Mouse (Mus musculus): ENCODE measurements around the gene Lgmn.

Gene Lgmn

DNA sequence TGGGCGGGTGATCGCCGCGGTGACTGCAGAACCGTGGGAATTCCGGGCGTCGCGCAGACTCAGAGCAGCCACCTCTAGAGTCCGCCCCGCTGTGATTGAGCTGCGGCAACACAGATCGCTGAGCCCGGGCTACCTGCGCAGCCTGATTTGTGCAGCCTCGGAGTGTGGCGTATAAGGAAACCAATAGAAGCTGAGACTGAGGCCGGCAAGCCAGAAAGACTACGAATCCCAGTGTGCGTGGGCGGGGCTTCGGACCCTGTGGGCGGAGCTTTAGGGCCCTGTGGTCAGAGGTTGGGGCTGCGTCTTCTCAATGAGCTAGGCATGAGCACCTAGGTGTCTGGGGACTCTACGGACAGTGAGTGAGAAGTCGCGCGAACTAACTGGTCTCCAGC lies at the start of gene Lgmn:
Gene Lgmn, minus strand, starts transcription at position 182 of the 392 bp plus-strand sequence.
- peak; percentile 99 for DNase-seq (ENCODE audit: low read depth, low spot score)

DNA sequence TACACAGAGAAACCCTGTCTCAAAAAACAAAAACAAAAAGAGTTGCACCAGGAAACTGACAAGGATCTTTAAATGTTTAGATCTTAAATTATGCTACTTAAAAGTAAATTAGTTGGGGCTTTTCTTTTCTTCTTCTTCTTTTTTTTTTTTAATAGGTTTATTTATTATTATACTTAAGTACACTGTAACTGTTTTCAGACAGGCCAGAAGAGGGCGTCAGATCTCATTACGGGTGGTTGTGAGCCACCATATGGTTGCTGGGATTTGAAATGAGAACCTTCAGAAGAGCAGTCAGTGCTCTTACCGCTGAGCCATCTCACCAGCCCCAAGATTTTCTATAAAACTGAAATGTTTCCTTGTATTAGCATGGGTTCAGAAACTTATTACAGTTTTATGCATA lies 45.3 kb upstream of the Lgmn start:
- DNase-seq (ENCODE audit: low read depth, low spot score): peak; percentile 42

DNA sequence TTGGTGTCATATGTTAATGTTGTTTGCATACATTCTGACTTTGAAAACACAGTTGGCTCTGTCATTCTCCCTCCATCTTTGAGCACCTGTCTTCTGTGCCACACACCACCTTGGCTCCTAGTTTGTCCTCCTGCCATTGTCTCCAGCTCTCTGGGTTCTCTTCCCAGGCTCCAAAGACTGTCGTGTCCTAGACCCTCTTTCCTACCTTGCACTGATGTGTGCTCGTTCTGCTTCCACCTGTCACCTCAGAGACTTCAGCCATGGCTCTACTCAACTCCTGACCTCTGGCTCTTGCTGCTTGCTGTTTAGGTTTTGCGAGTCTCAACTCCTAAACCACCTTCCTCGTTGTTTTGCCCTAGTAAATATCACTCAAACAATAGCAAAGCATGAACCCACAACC lies 40.9 kb upstream of the Lgmn start:
- no peak for DNase-seq (ENCODE audit: low read depth, low spot score)

DNA sequence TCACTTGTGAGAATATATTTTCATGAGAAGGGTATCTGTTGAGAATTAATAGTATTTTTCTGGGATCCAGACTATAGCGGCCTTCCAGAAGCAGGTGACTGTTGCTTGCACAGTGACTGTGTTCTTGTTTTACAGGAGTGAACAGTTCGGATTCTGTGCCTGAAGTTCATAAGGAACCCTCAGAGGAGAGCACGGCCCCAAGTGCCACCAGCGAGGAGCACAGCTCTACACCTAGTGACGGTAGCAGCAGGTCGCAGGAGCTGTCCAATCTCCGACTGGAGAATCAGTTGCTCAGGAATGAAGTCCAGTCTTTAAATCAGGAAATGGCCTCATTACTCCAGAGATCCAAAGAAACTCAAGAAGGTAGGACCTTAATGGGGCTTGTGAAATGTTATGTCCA lies 34.8 kb upstream of the Lgmn start:
- DNase-seq (ENCODE audit: low read depth, low spot score): no peak

- DNase-seq (ENCODE audit: low read depth, low spot score): peak; percentile 95
These were observed 29.5 kb upstream of the Lgmn start, which contains the start of gene Golga5 for GRCm38 (mm10) chr12:102468894-102469764. Gene Golga5, plus strand, starts transcription at chr12:102469135.

DNA sequence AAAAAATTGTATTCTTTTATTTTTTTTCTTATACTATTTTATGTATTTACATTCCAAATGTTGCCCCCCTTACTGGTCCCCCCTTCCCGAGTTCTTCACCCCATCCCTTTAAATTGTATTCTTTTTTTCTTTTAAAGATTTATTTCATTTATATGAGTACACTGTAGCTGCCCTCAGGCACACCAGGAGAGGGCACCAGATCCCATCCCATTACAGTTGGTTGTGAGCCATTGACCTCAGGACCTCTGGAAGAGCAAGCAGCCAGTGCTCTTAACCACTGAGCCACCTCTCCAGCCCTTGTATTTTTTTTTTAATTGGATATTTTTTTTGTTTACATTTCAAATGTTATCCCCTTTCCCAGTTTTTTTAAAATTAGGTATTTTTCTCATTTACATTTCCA lies 28.5 kb upstream of the Lgmn start:
- DNase-seq (ENCODE audit: low read depth, low spot score): peak; percentile 33

GRCm38 (mm10) chr12:102464650-102465049 lies 25.0 kb upstream of the Lgmn start:
- peak; percentile 64 for DNase-seq (ENCODE audit: low read depth, low spot score)

- no peak for DNase-seq (ENCODE audit: low read depth, low spot score)
These were observed 21.6 kb upstream of the Lgmn start for GRCm38 (mm10) chr12:102461177-102461576.

- no peak for DNase-seq (ENCODE audit: low read depth, low spot score)
These were observed 20.4 kb upstream of the Lgmn start for GRCm38 (mm10) chr12:102460014-102460413.

DNA sequence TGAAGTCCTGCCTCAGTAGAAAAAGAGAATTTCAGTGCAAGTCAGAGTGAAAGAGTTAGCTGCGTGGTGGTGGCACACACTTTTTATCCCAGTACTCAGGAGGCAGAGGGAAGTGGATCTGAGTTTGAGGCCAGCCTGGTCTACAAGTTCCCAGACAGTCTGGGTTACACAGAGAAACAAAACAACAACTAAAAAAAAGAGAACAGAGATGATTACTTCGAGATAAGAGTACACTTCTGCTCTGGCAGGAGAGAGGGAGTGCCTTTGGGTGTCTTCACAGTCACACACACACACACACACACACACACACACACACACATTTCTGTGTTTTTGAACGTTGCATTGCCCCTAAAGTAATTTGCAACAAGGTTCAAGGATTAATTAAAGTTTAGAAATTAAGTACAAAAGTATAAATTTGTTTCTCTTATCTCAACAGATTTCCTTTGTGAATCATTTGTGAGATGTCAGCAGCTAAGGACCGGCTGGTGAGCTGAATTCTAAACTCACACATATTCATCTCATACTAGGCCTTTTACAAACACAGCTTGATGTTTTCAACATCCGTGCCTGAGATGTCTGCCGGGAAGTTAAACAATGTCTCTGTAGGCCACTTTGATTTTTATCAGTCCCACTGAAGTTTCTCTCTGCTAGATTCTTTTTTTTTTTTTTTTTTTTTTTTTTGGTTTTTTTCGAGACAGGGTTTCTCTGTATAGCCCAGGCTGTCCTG lies 17.0 kb upstream of the Lgmn start:
- no peak for DNase-seq (ENCODE audit: low read depth, low spot score)

GRCm38 (mm10) chr12:102453581-102453980 lies 14.0 kb upstream of the Lgmn start:
- DNase-seq (ENCODE audit: low read depth, low spot score): no peak

- no peak for DNase-seq (ENCODE audit: low read depth, low spot score)
These were observed 11.7 kb upstream of the Lgmn start for GRCm38 (mm10) chr12:102451126-102451851.

- DNase-seq (ENCODE audit: low read depth, low spot score): no peak
These were observed 10.8 kb upstream of the Lgmn start for GRCm38 (mm10) chr12:102450437-102450836.

DNA sequence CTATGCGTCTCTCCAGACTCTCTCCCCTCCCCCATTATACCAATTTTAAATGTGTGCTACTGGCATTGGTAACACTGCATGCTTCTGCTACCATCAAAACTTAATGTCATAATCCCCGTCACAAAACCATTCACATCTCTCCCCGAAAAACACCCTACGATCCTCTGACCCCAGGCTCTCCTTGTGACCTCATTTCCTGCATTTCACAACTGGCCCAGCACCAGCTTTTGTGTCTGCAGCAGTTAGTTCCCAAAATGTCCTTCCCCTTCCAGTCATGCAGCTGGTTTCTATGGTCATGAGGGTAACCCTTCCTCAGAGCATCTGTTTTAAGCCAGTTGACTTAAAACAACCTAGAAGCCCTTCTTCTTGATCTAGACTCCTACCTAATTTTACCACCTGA lies 5.8 kb upstream of the Lgmn start:
- no peak for DNase-seq (ENCODE audit: low read depth, low spot score)

GRCm38 (mm10) chr12:102443676-102444075 lies 4.1 kb upstream of the Lgmn start:
- DNase-seq (ENCODE audit: low read depth, low spot score): no peak

DNA sequence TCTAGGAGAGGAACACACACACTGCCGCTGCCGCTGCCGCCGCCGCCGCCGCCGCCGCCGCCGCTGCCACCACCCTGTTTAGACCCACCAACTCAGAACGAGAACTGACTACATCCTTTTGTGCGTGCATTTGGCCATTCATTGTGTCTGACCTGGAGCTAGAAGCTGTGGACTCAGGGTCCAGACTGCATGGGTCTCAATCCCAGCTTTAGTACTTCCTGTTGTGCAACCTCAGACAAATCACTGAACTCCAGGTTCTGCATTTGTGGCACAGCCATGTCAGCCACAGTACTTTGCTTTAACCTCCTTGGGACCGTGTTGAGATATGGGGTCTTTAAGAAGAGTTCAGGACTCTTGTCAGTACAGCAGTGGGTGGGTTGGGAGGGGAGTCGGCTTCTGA lies 3.0 kb upstream of the Lgmn start:
- no peak for DNase-seq (ENCODE audit: low read depth, low spot score)

DNA sequence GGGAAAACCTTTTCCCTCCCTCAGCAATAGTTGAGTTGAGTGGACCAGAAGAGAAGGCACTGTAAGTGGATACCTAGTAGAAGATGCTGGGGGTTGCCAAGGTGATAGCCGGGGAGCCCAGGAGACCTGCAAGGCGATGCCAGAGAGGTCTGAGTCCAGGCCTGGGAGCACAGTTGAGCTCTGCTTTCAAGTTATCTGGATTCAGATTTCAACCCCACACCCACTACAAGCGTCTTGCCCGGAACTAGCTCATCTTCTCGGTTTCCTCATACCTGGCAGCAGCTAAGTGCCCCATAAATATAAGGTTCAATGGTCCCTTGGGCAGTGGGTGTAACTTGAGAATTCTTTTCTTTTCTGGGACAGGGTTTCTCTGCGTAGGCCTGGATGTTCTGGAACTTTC lies 1.5 kb upstream of the Lgmn start:
- no peak for DNase-seq (ENCODE audit: low read depth, low spot score)

DNA sequence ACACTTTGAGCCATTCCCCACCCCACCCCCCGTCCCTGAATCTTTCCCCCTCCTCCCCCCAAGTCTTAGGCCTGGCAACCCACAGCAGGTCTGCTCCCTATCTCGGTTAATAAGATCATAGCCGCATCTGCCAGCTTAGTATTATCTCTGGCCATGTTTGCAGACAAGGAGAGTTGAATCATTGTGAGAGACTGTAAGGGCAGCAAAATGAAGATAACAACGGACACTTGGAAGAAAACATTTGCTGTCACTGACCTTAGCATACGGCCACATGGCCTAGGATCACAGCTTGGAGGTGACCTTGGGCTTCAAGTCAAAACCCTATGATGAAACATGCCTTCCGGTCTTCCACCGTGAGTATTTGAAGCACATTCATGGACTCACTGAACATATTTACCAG lies 938 bp upstream of the Lgmn start:
- no peak for DNase-seq (ENCODE audit: low read depth, low spot score)

DNA sequence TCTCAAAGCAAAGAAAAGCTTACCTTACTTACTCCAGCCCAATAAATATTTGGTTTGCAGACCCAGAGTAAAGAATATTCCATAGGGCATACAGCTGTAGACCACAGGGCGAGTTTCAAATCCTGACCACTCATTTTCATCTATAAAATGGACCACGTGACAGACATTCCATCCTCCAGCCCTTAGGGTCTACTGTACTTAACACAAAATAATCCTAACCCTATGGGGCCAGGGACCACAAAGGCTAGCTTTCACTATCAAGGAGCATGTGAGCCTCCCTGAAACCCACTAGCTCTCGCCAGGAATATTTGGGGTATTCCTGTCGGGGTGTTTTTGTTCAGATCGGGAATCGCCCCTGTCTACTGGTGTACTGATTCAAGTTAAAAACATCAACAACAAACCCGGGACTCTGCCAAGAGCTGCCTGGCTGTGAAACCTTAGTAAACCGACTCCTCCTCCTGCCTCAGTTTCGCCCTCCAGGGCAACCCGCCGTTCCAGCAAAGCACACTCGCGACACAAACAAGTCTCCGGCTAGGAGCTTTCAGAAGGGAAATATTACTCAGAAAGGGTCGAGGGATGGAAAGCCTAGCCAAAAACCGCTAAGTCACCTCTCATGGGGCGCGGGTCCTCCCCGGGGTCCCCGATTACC lies 506 bp downstream of the Lgmn start:
- DNase-seq (ENCODE audit: low read depth, low spot score): no peak

GRCm38 (mm10) chr12:102437952-102438351 lies 1.7 kb downstream of the Lgmn start:
- DNase-seq (ENCODE audit: low read depth, low spot score): no peak

DNA sequence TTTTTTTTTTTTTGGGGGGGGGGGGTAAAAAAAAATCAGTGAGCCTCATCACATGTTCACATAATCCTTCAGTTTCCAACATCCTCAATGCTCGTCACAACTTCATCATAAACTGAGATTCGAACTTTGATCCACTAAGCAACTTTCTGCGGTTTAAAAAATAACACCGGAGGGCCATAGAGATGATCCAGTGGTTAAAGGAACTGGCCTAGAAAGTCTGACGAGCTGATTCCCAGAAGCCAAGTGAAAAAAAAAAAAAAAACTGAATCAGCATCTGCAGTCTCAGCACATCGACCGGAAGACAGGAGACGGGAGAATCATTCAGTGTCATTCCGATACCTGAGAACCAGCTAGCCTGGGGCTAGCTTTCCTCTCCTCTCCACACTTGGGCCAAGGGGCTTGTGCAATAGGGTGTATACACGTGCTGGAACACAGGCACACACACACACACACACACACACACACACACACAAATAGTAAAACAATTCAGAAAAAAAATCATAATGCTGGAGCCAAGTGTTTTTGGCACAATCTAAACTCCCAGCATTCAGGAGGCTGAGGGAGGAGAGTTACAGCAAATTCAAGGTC lies 2.6 kb downstream of the Lgmn start:
- no peak for DNase-seq (ENCODE audit: low read depth, low spot score)

Data from R1 (cell line).